Mouse (Mus musculus): ENCODE measurements at regions not wholly inside any gene's neighbourhood (a gene's known extent, or its start where the extent isn't known, plus 50 kb on each side); places are given as distances from the start of the nearest gene placed in this dataset.

GRCm38 (mm10) chr1:35786668-35787213 lies 281.5 kb upstream of the Hs6st1 start:
- no peak for DNase-seq
- Histone ChIP-seq H3K4me3 (ENCODE audit: control insufficient read depth, insufficient read depth, low read length) (no peak overlapping the region), H3K27ac (ENCODE audit: control insufficient read depth, insufficient read depth, low read length) (no peak overlapping the region), H3K4me1 (replicated peaks; ENCODE audit: control insufficient read depth, insufficient read depth, low read length) (no peaks in the 10 kb centered on the region), H3K27me3 (ENCODE audit: control insufficient read depth, insufficient read depth, low read length) (no peaks in the 10 kb centered on the region), H3K36me3 (ENCODE audit: control insufficient read depth, insufficient read depth, low read length) (no peaks in the 10 kb centered on the region)
- no peak for TF ChIP-seq CTCF (IDR thresholded peaks at IDR 0.05; ENCODE audit: borderline replicate concordance, control insufficient read depth, extremely low read depth, insufficient read depth, low read length, poor library complexity)
- no peak for TF ChIP-seq POLR2A (IDR thresholded peaks at IDR 0.05; ENCODE audit: control insufficient read depth, extremely low read depth, insufficient read depth, low read length, poor library complexity)
- WGBS, result 92% methylated on average over 8 of the region's 8 CpGs

GRCm38 (mm10) chr1:35797064-35797463 lies 271.1 kb upstream of the Hs6st1 start:
- no peak overlapping the region for H3K27ac ChIP-seq (ENCODE audit: control insufficient read depth, insufficient read depth, low read length)
- H3K4me1 ChIP-seq (replicated peaks; ENCODE audit: control insufficient read depth, insufficient read depth, low read length), result no peaks in the 10 kb centered on the region
- no peak overlapping the region for H3K4me3 ChIP-seq (ENCODE audit: control insufficient read depth, insufficient read depth, low read length)
- DNase-seq, result no peak
- 76% methylated on average over 2 of the region's 2 CpGs for WGBS
- H3K36me3 ChIP-seq (ENCODE audit: control insufficient read depth, insufficient read depth, low read length), result no peaks in the 10 kb centered on the region
- no peak for TF ChIP-seq POLR2A (IDR thresholded peaks at IDR 0.05; ENCODE audit: control insufficient read depth, extremely low read depth, insufficient read depth, low read length, poor library complexity)
- TF ChIP-seq CTCF (IDR thresholded peaks at IDR 0.05; ENCODE audit: borderline replicate concordance, control insufficient read depth, extremely low read depth, insufficient read depth, low read length, poor library complexity), result no peak
- no peaks in the 10 kb centered on the region for H3K27me3 ChIP-seq (ENCODE audit: control insufficient read depth, insufficient read depth, low read length)

GRCm38 (mm10) chr1:35797526-35797925 lies 270.7 kb upstream of the Hs6st1 start:
- TF ChIP-seq CTCF (IDR thresholded peaks at IDR 0.05; ENCODE audit: borderline replicate concordance, control insufficient read depth, extremely low read depth, insufficient read depth, low read length, poor library complexity) (no peak), POLR2A (IDR thresholded peaks at IDR 0.05; ENCODE audit: control insufficient read depth, extremely low read depth, insufficient read depth, low read length, poor library complexity) (no peak)
- 89% methylated on average over 2 of the region's 2 CpGs for WGBS
- no peak for DNase-seq
- Histone ChIP-seq H3K27me3 (ENCODE audit: control insufficient read depth, insufficient read depth, low read length) (no peaks in the 10 kb centered on the region), H3K27ac (ENCODE audit: control insufficient read depth, insufficient read depth, low read length) (no peak overlapping the region), H3K4me3 (ENCODE audit: control insufficient read depth, insufficient read depth, low read length) (no peak overlapping the region), H3K36me3 (ENCODE audit: control insufficient read depth, insufficient read depth, low read length) (no peaks in the 10 kb centered on the region), H3K4me1 (replicated peaks; ENCODE audit: control insufficient read depth, insufficient read depth, low read length) (no peaks in the 10 kb centered on the region)

GRCm38 (mm10) chr1:35805546-35805945 lies 262.7 kb upstream of the Hs6st1 start:
- no peak overlapping the region for H3K4me3 ChIP-seq (ENCODE audit: control insufficient read depth, insufficient read depth, low read length)
- 88% methylated on average over 3 of the region's 3 CpGs for WGBS
- no peak for TF ChIP-seq CTCF (IDR thresholded peaks at IDR 0.05; ENCODE audit: borderline replicate concordance, control insufficient read depth, extremely low read depth, insufficient read depth, low read length, poor library complexity)
- no peak for TF ChIP-seq POLR2A (IDR thresholded peaks at IDR 0.05; ENCODE audit: control insufficient read depth, extremely low read depth, insufficient read depth, low read length, poor library complexity)
- H3K36me3 ChIP-seq (ENCODE audit: control insufficient read depth, insufficient read depth, low read length), result no peaks in the 10 kb centered on the region
- H3K27ac ChIP-seq (ENCODE audit: control insufficient read depth, insufficient read depth, low read length), result no peak overlapping the region
- H3K27me3 ChIP-seq (ENCODE audit: control insufficient read depth, insufficient read depth, low read length), result no peaks in the 10 kb centered on the region
- no peaks in the 10 kb centered on the region for H3K4me1 ChIP-seq (replicated peaks; ENCODE audit: control insufficient read depth, insufficient read depth, low read length)
- DNase-seq, result no peak

- Histone ChIP-seq H3K4me1 (replicated peaks; ENCODE audit: control insufficient read depth, insufficient read depth, low read length) (no peaks in the 10 kb centered on the region), H3K27me3 (ENCODE audit: control insufficient read depth, insufficient read depth, low read length) (no peaks in the 10 kb centered on the region), H3K4me3 (ENCODE audit: control insufficient read depth, insufficient read depth, low read length) (no peak overlapping the region), H3K36me3 (ENCODE audit: control insufficient read depth, insufficient read depth, low read length) (no peaks in the 10 kb centered on the region), H3K27ac (ENCODE audit: control insufficient read depth, insufficient read depth, low read length) (no peak overlapping the region)
- DNase-seq, result no peak
- 81% methylated on average over 2 of the region's 2 CpGs for WGBS
- no peak for TF ChIP-seq CTCF (IDR thresholded peaks at IDR 0.05; ENCODE audit: borderline replicate concordance, control insufficient read depth, extremely low read depth, insufficient read depth, low read length, poor library complexity)
- TF ChIP-seq POLR2A (IDR thresholded peaks at IDR 0.05; ENCODE audit: control insufficient read depth, extremely low read depth, insufficient read depth, low read length, poor library complexity), result no peak
Observed at GRCm38 (mm10) chr1:35806329-35806728, 261.9 kb upstream of the Hs6st1 start.

GRCm38 (mm10) chr1:35806731-35807130 lies 261.5 kb upstream of the Hs6st1 start:
- no peaks in the 10 kb centered on the region for H3K36me3 ChIP-seq (ENCODE audit: control insufficient read depth, insufficient read depth, low read length)

GRCm38 (mm10) chr1:35808894-35809293 lies 259.3 kb upstream of the Hs6st1 start:
- TF ChIP-seq CTCF (IDR thresholded peaks at IDR 0.05; ENCODE audit: borderline replicate concordance, control insufficient read depth, extremely low read depth, insufficient read depth, low read length, poor library complexity) (no peak), POLR2A (IDR thresholded peaks at IDR 0.05; ENCODE audit: control insufficient read depth, extremely low read depth, insufficient read depth, low read length, poor library complexity) (no peak)
- no peak overlapping the region for H3K4me3 ChIP-seq (ENCODE audit: control insufficient read depth, insufficient read depth, low read length)
- no peaks in the 10 kb centered on the region for H3K27me3 ChIP-seq (ENCODE audit: control insufficient read depth, insufficient read depth, low read length)
- no peak for DNase-seq
- WGBS, result 91% methylated on average over 4 of the region's 4 CpGs
- no peak overlapping the region for H3K27ac ChIP-seq (ENCODE audit: control insufficient read depth, insufficient read depth, low read length)
- H3K36me3 ChIP-seq (ENCODE audit: control insufficient read depth, insufficient read depth, low read length), result no peaks in the 10 kb centered on the region
- peaks cover 2% of the 10 kb centered on the region; the same call in 1 of the 2 replicates for H3K4me1 ChIP-seq (replicated peaks; ENCODE audit: control insufficient read depth, insufficient read depth, low read length)

More at GRCm38 (mm10) chr1:35806731-35807130, 261.5 kb upstream of the Hs6st1 start:
- 69% methylated on average over 1 of the region's 1 CpGs for WGBS
- Histone ChIP-seq H3K27me3 (ENCODE audit: control insufficient read depth, insufficient read depth, low read length) (no peaks in the 10 kb centered on the region), H3K4me1 (replicated peaks; ENCODE audit: control insufficient read depth, insufficient read depth, low read length) (no peaks in the 10 kb centered on the region), H3K27ac (ENCODE audit: control insufficient read depth, insufficient read depth, low read length) (no peak overlapping the region), H3K4me3 (ENCODE audit: control insufficient read depth, insufficient read depth, low read length) (no peak overlapping the region)
- DNase-seq, result no peak
- TF ChIP-seq CTCF (IDR thresholded peaks at IDR 0.05; ENCODE audit: borderline replicate concordance, control insufficient read depth, extremely low read depth, insufficient read depth, low read length, poor library complexity) (no peak), POLR2A (IDR thresholded peaks at IDR 0.05; ENCODE audit: control insufficient read depth, extremely low read depth, insufficient read depth, low read length, poor library complexity) (no peak)
